Mouse (Mus musculus) forebrain, embryonic 11.5 days (tissue): ENCODE measurements around the gene Cckbr. TPM values are rescaled to one million over a fixed set of nuclear protein-coding genes. Genes with fewer than 3 reads are reported as not detected.

ENCODE experiments used
- ATAC-seq: fragments of 200-750 bp; cut with Nextera tagmentation; replicated peaks from 2 replicates; pipeline ENCODE4 v1.8.0; 2017; ENCODE audit warnings: moderate TSS enrichment; ENCODE audit not compliant: low FRiP score
- DNase-seq: peaks from one replicate; pipeline ENCODE4 v3.0.0-alpha.2; 2017; ENCODE audit warnings: low spot score
- H3K27ac ChIP-seq: fragments of 300-500 bp; sonication (generic); 2 replicates; pipeline ENCODE4 v1.5.1; 2014; ENCODE audit warnings: low read depth, low read length
- H3K27me3 ChIP-seq: fragments of 300-500 bp; sonication (generic); 2 replicates; pipeline ENCODE4 v1.6.1; 2014; ENCODE audit warnings: mild to moderate bottlenecking, low read length, mixed read lengths; ENCODE audit not compliant: control insufficient read depth, insufficient read depth
- H3K36me3 ChIP-seq: fragments of 300-500 bp; sonication (generic); 2 replicates; pipeline ENCODE4 v1.6.1; 2014; ENCODE audit warnings: mild to moderate bottlenecking, low read length, moderate library complexity, mixed read lengths; ENCODE audit not compliant: control insufficient read depth, insufficient read depth
- H3K4me1 ChIP-seq: fragments of 300-500 bp; sonication (generic); replicated peaks from 2 replicates; pipeline ENCODE4 v1.6.1; 2014; ENCODE audit warnings: low read length, mixed read lengths; ENCODE audit not compliant: control insufficient read depth, insufficient read depth
- H3K4me2 ChIP-seq: fragments of 300-500 bp; sonication (generic); 2 replicates; pipeline ENCODE4 v1.6.1; 2014; ENCODE audit warnings: low read depth, mild to moderate bottlenecking, low read length, moderate library complexity, mixed read lengths; ENCODE audit not compliant: severe bottlenecking
- H3K4me3 ChIP-seq: fragments of 300-500 bp; sonication (generic); 2 replicates; pipeline ENCODE4 v1.5.1; 2014; ENCODE audit warnings: low read depth, low read length
- H3K9ac ChIP-seq: fragments of 300-500 bp; sonication (generic); 2 replicates; pipeline ENCODE4 v1.6.1; 2014; ENCODE audit warnings: low read length
- H3K9me3 ChIP-seq: fragments of 300-500 bp; sonication (generic); 2 replicates; pipeline ENCODE4 v1.6.1; 2016; ENCODE audit warnings: low read length, mixed read lengths; ENCODE audit not compliant: control insufficient read depth
- WGBS: fragments of 180-500 bp; shearing (Covaris S2); extraction: QIAGEN DNeasy Blood & Tissue Kit; methylation state at CpG from one replicate; pipeline ENCODE4 v1.1.7; 2014; 5-methylcytosine and 5-hydroxymethylcytosine counted together
- polyA plus RNA-seq: library from polyadenylated mRNA; unstranded; fragments of >200 nt; fragmentation: Nextera tagmentation; extraction: Ambion mirVana; gene quantifications from 2 replicates; pipeline ENCODE4 v1.2.1, GENCODE M21; 2014

Gene Cckbr
- 0.13 and 0.51 TPM in 2 replicates for polyA plus RNA-seq

DNA sequence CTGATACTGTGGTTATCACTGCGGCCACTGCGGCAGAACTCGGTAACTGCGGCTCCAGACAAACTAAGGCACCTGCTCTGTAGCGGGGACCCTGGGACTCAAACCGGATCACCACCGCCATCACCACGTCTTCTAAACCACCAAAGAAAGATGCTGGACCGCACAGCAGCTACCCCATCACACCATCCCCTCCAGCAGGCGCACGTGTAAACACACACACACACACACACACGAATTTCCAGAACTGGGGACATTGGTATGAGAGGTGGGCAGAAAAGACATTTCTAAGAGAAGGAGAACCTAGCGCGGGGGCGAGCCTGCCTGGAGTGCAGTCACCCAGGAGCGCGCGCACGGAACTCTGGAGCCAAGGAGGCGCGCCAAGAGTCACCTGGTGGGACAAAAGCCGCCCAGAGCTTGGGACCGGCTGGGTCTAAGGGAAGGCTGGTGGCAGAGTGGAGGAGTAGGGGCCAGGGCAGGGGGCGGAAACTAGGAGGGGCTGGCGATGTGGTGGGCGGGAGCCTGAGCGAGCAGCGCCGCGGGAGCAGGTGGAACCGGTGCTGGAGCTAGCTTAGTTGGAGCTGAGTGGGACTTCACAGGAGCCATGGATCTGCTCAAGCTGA, at the start of gene Cckbr:
Gene Cckbr, plus strand, starts transcription at position 308 of the 620 bp plus-strand sequence.
- Histone ChIP-seq H3K27ac (no peak within 1 kb of the TSS), H3K36me3 (no peaks in the 10 kb centered on the region), H3K27me3 (peaks cover 11% of the 10 kb centered on the region), H3K4me1 (peaks cover 4% of the 10 kb centered on the region; the same call in 1 of the 2 replicates), H3K4me3 (peak within 1 kb of the TSS; percentile 45), H3K9me3 (no peaks in the 10 kb centered on the region), H3K4me2 (peak within 1 kb of the TSS; percentile 79), H3K9ac (peak within 1 kb of the TSS; percentile 55)
- 1% methylated on average over 31 of the region's 31 CpGs for WGBS
- ATAC-seq (peak; percentile 90), DNase-seq (peak; percentile 71)

DNA sequence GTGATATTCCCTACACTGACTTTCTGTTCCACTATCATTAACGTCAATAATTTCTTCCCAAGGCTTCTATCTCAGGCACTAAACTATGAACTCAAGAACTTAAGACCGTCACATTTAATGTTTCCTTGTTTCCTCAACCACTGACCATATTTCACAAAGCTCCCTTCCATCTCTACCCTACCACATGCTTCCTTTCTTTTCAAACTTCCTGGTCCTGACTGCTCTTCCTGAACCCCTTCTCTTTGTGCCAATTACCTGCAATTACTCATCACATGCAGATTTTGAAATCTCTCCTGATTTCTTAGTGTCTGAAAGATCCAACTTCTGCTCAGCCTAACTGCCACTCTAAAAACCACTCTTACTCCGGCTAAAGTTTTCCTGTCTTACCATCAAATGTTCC, 45.2 kb upstream of the Cckbr start:
- ATAC-seq: no peak
- 93% methylated on average over 3 of the region's 3 CpGs for WGBS

DNA sequence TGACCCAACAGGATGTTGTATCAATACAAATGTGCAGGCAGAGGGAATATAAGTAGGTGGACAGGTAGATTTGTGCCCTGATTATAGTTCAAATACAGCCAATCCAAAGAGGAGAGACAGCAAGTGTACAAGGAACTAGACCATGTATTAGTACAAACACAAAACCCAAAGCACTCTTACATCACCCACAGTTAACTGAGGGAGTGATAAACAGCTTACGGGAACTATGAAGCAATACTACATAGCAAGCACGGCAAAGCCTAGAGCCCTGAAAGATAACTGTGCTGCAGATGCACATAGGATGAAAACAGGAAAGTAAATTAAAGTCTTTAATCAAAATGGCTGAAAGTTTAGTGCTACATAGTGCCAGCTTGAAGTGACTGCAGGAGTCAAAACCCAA, 37.8 kb upstream of the Cckbr start:
- DNase-seq: no peak
- WGBS: 94% methylated on average over 2 of the region's 2 CpGs
- Histone ChIP-seq H3K36me3 (peaks cover 11% of the 10 kb centered on the region), H3K4me2 (no peak overlapping the region), H3K27me3 (no peaks in the 10 kb centered on the region), H3K27ac (no peak overlapping the region), H3K9me3 (no peaks in the 10 kb centered on the region), H3K9ac (no peak overlapping the region), H3K4me1 (no peaks in the 10 kb centered on the region), H3K4me3 (no peak overlapping the region)
- ATAC-seq: no peak

More for the DNA sequence above, 45.2 kb upstream of the Cckbr start:
- H3K4me3 ChIP-seq: no peak overlapping the region
- H3K9ac ChIP-seq: no peak overlapping the region
- no peak overlapping the region for H3K27ac ChIP-seq
- H3K9me3 ChIP-seq: no peaks in the 10 kb centered on the region
- no peaks in the 10 kb centered on the region for H3K4me1 ChIP-seq
- no peaks in the 10 kb centered on the region for H3K27me3 ChIP-seq
- peaks cover 4% of the 10 kb centered on the region; the same call in 1 of the 2 replicates for H3K36me3 ChIP-seq
- no peak overlapping the region for H3K4me2 ChIP-seq
- no peak for DNase-seq

DNA sequence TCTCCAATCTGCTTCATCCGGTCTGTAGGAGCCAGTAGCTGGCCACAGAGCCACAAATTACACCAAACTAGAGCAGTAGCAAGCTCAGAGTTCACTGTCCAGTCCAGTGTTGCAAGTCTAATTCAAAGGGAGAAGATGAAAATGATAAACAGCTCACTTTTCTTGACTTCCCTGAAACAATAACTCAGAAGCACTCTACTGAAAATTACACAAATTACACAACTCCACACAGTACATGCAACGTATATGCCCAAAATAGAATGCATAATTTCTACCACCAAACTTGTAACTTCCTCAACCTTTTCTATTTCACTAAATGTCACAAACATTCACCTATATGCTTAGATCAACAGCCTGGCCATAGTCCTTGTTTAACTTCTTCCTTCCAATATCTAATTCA, 35.3 kb upstream of the Cckbr start:
- no peaks in the 10 kb centered on the region for H3K4me1 ChIP-seq
- DNase-seq: no peak
- H3K4me2 ChIP-seq: no peak overlapping the region
- H3K9me3 ChIP-seq: no peaks in the 10 kb centered on the region
- H3K9ac ChIP-seq: no peak overlapping the region
- no peak overlapping the region for H3K27ac ChIP-seq
- no peaks in the 10 kb centered on the region for H3K27me3 ChIP-seq
- peaks cover 11% of the 10 kb centered on the region for H3K36me3 ChIP-seq
- no peak overlapping the region for H3K4me3 ChIP-seq
- 88% methylated on average over 2 of the region's 2 CpGs for WGBS
- ATAC-seq: no peak

DNA sequence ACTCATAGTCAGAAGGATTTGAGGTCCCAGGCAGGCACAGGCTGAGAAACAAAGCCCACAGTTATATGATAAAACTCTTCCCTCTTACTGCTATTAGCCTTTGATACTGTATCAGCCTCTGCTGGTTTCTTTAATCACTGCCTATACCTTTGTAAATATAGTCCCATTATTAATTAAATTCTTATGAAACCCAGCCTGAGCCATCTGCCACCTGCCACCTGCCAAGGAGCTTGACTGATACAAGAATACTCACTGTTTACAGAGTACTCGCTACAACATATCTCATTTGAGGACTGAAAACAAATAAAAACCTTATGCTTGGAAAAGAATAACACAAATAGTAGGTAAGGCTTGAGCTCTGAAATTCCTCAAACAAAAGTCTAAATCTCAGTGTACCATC, 30.9 kb upstream of the Cckbr start:
- 0 out of 2 replicates have a peak, but pooled peaks cover 1% of the 10 kb centered on the region for H3K4me1 ChIP-seq
- H3K36me3 ChIP-seq: peaks cover under 1% of the 10 kb centered on the region; the same call in 1 of the 2 replicates
- ATAC-seq (no peak), DNase-seq (no peak)
- no peak overlapping the region for H3K9ac ChIP-seq
- no peak overlapping the region for H3K4me3 ChIP-seq
- no peaks in the 10 kb centered on the region for H3K27me3 ChIP-seq
- H3K4me2 ChIP-seq: no peak overlapping the region
- no peaks in the 10 kb centered on the region for H3K9me3 ChIP-seq
- WGBS: 85% methylated on average over 1 of the region's 1 CpGs
- H3K27ac ChIP-seq: no peak overlapping the region

DNA sequence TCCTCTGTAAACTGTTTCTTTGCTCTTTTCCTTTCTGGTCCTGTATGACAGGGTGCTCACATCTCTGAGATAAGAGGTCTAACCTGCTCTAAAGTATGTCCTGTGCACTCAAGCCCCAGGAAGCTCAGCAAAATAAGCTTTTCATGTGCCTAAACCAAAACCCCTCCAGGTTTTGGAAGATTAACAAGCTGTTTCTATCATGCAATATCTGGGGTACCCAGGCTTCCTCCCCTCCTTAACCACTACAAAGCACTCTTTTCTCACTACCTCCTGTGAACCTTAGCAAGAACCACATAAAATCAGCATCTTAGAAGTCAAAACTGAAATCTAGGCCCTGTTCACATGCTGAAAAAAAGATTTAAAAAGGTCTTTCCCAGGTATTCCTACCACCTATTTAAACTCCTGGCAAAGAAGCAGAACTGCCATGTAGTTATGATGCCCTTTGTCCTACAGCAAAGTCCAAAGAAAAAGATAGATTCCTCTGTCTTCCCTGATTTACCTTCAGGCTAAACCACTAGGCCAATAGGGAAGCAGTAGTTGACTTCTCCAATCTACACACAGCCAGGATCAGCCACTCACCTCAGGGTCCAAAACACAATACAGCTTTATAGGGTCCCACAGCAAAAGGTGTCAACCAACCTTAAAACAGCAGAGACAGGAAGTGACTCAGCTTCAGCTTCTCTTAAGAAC, 30.3 kb upstream of the Cckbr start:
- H3K9ac ChIP-seq: no peak overlapping the region
- H3K4me3 ChIP-seq: no peak overlapping the region
- H3K4me2 ChIP-seq: no peak overlapping the region
- H3K4me1 ChIP-seq: 0 out of 2 replicates have a peak, but pooled peaks cover 1% of the 10 kb centered on the region
- DNase-seq (no peak), ATAC-seq (no peak)
- H3K27me3 ChIP-seq: no peaks in the 10 kb centered on the region
- H3K9me3 ChIP-seq: no peaks in the 10 kb centered on the region
- H3K27ac ChIP-seq: no peak overlapping the region
- no peaks in the 10 kb centered on the region for H3K36me3 ChIP-seq

DNA sequence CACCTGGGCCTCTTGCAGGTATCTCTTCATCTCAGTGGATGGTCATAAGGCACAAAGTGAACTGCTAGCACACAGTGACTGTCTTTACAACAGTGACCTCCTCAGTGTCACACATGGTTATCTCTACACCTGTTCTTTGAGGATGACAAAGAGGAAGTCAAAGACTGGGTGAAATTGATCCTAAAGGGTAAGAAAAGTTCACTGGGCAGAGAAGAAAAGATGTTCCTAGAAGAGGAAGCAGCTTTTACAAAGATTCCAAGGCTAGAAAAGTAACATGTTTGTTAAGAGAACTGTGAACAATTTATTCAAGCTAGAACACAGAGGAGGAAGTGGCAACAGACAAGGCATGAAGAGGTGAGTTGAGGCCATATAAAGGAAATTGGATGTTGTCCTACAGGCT, 29.4 kb upstream of the Cckbr start:
- Histone ChIP-seq H3K4me3 (no peak overlapping the region), H3K4me2 (no peak overlapping the region), H3K27me3 (no peaks in the 10 kb centered on the region), H3K36me3 (no peaks in the 10 kb centered on the region), H3K27ac (no peak overlapping the region), H3K9ac (no peak overlapping the region), H3K9me3 (no peaks in the 10 kb centered on the region), H3K4me1 (0 out of 2 replicates have a peak, but pooled peaks cover 1% of the 10 kb centered on the region)
- no peak for DNase-seq
- ATAC-seq: no peak

DNA sequence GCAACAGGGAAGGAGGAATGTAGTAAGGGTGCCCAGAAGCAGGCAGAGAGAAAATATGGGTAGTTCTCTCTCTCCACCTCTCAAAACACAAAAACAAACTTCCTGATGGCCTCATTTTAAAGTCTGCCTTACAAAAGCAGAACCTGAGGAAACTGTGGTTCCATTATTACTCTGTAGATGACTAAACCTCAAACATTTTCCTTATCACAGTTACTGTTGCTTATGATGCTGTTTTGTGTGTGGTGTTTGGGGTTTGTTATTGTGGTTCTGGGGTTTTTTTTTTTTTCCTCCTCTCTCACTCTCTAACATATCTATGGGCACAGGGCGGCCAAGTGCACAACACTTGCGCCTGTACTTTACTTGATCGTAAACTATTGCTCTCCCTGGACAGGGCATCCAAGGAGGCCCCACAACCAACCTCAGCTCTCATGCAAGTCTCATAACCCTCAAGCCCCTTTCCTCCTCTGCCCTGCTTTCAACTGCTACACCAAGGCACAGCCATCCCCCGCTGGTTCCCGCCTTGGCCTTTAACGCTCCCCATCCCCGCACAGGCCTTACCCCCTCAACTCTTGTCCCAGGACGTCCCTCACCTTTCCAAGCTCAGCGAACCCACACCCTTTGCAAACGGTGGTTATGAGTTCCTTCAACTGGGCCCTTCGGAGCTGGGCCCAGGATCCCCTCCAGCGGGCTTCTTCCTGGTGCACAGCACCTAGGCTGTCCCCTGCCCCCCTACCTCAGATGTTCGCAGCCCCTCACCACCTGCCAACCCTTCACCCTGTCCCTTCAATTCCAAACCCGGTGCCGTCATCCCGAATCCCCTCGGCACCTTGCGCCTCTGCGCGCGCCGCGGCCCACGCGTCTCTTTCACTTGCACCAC, 26.2 kb upstream of the Cckbr start:
- 2% methylated on average over 25 of the region's 25 CpGs for WGBS
- H3K4me3 ChIP-seq: peak overlapping the region; percentile 81
- H3K27ac ChIP-seq: peak overlapping the region; percentile 37; the same call in 1 of the 2 replicates
- no peak for ATAC-seq
- H3K36me3 ChIP-seq: no peaks in the 10 kb centered on the region
- no peak for DNase-seq
- H3K4me2 ChIP-seq: peak overlapping the region; percentile 67
- H3K4me1 ChIP-seq: 0 out of 2 replicates have a peak, but pooled peaks cover 1% of the 10 kb centered on the region
- no peaks in the 10 kb centered on the region for H3K27me3 ChIP-seq
- no peaks in the 10 kb centered on the region for H3K9me3 ChIP-seq
- peak overlapping the region; percentile 83 for H3K9ac ChIP-seq
